Mouse (Mus musculus): ENCODE measurements at regions not wholly inside any gene's neighbourhood (a gene's known extent, or its start where the extent isn't known, plus 50 kb on each side); places are given as distances from the start of the nearest gene placed in this dataset.

DNA sequence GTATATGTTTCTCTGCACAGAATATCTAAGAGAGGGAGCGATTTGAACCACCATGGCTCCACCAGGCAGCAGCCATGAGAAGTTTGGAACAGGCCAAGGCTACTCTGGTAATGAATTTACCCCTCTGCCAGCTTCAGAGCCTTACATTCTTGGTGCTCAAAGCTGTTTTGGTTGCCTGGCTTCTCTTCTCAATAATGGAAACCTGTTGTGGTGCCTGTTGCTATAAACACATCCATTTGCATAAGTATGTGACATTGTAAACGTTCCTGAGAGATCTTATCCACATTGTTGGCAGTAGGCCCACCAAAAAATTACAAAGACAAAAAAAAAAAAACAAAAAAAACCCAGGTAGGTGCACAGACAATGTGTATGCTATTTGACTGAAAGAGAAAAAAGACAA lies 203.2 kb downstream of the Barx2 start:
- no peak for ATAC-seq (ENCODE audit: extremely low read depth, insufficient number of reproducible peaks, low FRiP score, poor library complexity, severe bottlenecking)
- Histone ChIP-seq H3K27me3 (ENCODE audit: insufficient read depth, low read length) (no peaks in the 10 kb centered on the region), H3K36me3 (replicated peaks) (no peaks in the 10 kb centered on the region), H3K9me3 (replicated peaks) (peaks cover 4% of the 10 kb centered on the region; the same call in 1 of the 2 replicates), H3K4me1 (ENCODE audit: insufficient read depth, low read depth, low read length) (no peaks in the 10 kb centered on the region), H3K4me3 (ENCODE audit: low read depth, low read length) (no peak overlapping the region)
- no peak for TF ChIP-seq CTCF (IDR thresholded peaks at IDR 0.05; ENCODE audit: low read depth, low read length)
- TF ChIP-seq POLR2AphosphoS5 (IDR thresholded peaks at IDR 0.05; ENCODE audit: insufficient replicate concordance, low read depth, low read length), result no peak
- TF ChIP-seq GATA1 (IDR thresholded peaks at IDR 0.05; ENCODE audit: borderline replicate concordance, low read length), result no peak
- no peak for TF ChIP-seq TAL1 (conservative IDR thresholded peaks at IDR 0.05; ENCODE audit: low read depth, low read length)
- TF ChIP-seq GATA2 (IDR thresholded peaks at IDR 0.05; ENCODE audit: borderline replicate concordance, low read depth, low read length), result no peak
- DNase-seq (ENCODE audit: low spot score), result no peak

DNA sequence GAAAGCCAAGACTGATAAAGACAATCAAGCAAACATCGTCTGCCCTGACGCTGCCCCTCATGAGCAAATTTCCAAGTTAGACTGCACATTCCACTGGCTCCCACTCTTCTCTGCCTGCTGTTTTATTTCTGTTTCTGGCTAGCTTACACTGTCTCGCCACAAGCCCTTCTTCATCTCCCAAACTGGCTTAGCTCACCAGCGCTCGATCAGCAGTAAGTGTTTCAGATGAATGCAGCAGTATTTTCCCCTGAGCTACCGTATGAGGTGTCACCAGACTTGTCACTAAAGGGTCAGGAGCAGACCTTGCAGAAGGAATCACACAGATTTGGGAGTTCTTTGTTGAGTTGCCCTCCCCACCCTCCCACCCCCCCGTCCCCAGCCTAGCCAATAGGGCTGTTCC lies 206.6 kb downstream of the Barx2 start:
- no peak for ATAC-seq (ENCODE audit: extremely low read depth, insufficient number of reproducible peaks, low FRiP score, poor library complexity, severe bottlenecking)

DNA sequence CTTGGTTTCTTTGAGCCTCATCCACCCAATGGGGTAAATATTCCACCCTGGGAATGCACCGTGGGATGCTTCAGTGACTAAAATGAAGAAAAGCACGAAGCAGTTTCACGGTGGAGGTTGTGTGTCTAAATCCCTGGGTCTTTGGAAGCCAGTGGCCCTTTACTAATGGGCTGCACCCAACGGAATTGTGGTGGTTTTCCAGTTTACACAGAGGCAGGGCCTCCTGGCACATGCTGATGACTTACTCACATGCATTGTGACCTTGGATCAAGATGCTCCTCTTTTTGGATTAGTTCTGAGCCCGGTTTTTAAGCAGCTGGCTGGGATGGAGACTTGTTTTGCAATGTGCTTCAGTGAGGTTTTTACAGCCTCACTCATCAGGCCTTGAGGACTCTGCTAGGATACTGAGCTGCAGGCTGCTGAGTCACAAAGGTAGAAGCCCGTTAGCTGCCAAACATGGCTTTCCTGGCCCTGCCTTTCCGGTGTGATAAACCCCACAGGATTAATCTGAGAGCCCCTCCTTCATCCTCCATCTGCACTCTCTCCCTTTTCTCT lies 222.3 kb downstream of the Barx2 start:
- H3K4me3 ChIP-seq (ENCODE audit: low read depth, low read length), result no peak overlapping the region
- no peaks in the 10 kb centered on the region for H3K36me3 ChIP-seq (replicated peaks)
- ATAC-seq (ENCODE audit: extremely low read depth, insufficient number of reproducible peaks, low FRiP score, poor library complexity, severe bottlenecking), result no peak
- H3K27me3 ChIP-seq (ENCODE audit: insufficient read depth, low read length), result peaks cover 2% of the 10 kb centered on the region; the same call in 1 of the 2 replicates
- TF ChIP-seq TAL1 (conservative IDR thresholded peaks at IDR 0.05; ENCODE audit: low read depth, low read length), result no peak
- TF ChIP-seq GATA2 (IDR thresholded peaks at IDR 0.05; ENCODE audit: borderline replicate concordance, low read depth, low read length), result no peak
- no peak for TF ChIP-seq CTCF (IDR thresholded peaks at IDR 0.05; ENCODE audit: low read depth, low read length)
- TF ChIP-seq POLR2AphosphoS5 (IDR thresholded peaks at IDR 0.05; ENCODE audit: insufficient replicate concordance, low read depth, low read length), result no peak
- TF ChIP-seq GATA1 (IDR thresholded peaks at IDR 0.05; ENCODE audit: borderline replicate concordance, low read length), result no peak
- no peak for DNase-seq (ENCODE audit: low spot score)
- H3K4me1 ChIP-seq (ENCODE audit: insufficient read depth, low read depth, low read length), result no peaks in the 10 kb centered on the region
- H3K9me3 ChIP-seq (replicated peaks), result no peaks in the 10 kb centered on the region

More for the DNA sequence above, 206.6 kb downstream of the Barx2 start:
- Histone ChIP-seq H3K4me3 (ENCODE audit: low read depth, low read length) (no peak overlapping the region), H3K4me1 (ENCODE audit: insufficient read depth, low read depth, low read length) (no peaks in the 10 kb centered on the region), H3K27me3 (ENCODE audit: insufficient read depth, low read length) (no peaks in the 10 kb centered on the region), H3K36me3 (replicated peaks) (no peaks in the 10 kb centered on the region), H3K9me3 (replicated peaks) (peaks cover 4% of the 10 kb centered on the region; the same call in 1 of the 2 replicates)
- DNase-seq (ENCODE audit: low spot score), result no peak
- TF ChIP-seq GATA1 (IDR thresholded peaks at IDR 0.05; ENCODE audit: borderline replicate concordance, low read length) (no peak), CTCF (IDR thresholded peaks at IDR 0.05; ENCODE audit: low read depth, low read length) (no peak), TAL1 (conservative IDR thresholded peaks at IDR 0.05; ENCODE audit: low read depth, low read length) (no peak), POLR2AphosphoS5 (IDR thresholded peaks at IDR 0.05; ENCODE audit: insufficient replicate concordance, low read depth, low read length) (no peak), GATA2 (IDR thresholded peaks at IDR 0.05; ENCODE audit: borderline replicate concordance, low read depth, low read length) (no peak)

DNA sequence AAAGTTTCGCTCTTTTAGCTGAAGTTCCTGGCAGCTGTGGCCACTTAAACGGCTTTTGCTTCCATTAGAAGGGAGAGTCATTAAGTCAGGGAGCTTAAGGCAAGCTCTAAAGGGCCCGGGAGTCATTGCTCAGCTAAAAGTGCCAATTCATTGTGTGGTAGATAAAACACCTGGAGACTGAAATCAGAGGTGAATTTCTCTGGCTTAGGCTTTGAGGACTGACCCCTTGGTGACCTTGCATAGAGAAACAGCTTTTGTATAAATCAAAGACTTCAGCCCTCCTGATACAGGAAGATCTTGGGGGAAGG lies 224.1 kb upstream of the Tmem45b start:
- TF ChIP-seq TAL1 (conservative IDR thresholded peaks at IDR 0.05; ENCODE audit: low read depth, low read length) (no peak), GATA1 (IDR thresholded peaks at IDR 0.05; ENCODE audit: borderline replicate concordance, low read length) (no peak), POLR2AphosphoS5 (IDR thresholded peaks at IDR 0.05; ENCODE audit: insufficient replicate concordance, low read depth, low read length) (no peak), GATA2 (IDR thresholded peaks at IDR 0.05; ENCODE audit: borderline replicate concordance, low read depth, low read length) (no peak), CTCF (IDR thresholded peaks at IDR 0.05; ENCODE audit: low read depth, low read length) (no peak)
- H3K4me3 ChIP-seq (ENCODE audit: low read depth, low read length), result no peak overlapping the region
- no peaks in the 10 kb centered on the region for H3K4me1 ChIP-seq (ENCODE audit: insufficient read depth, low read depth, low read length)
- H3K27me3 ChIP-seq (ENCODE audit: insufficient read depth, low read length), result peaks cover 2% of the 10 kb centered on the region; the same call in 1 of the 2 replicates
- no peaks in the 10 kb centered on the region for H3K36me3 ChIP-seq (replicated peaks)
- ATAC-seq (ENCODE audit: extremely low read depth, insufficient number of reproducible peaks, low FRiP score, poor library complexity, severe bottlenecking) (no peak), DNase-seq (ENCODE audit: low spot score) (no peak)
- H3K9me3 ChIP-seq (replicated peaks), result peaks cover 7% of the 10 kb centered on the region

DNA sequence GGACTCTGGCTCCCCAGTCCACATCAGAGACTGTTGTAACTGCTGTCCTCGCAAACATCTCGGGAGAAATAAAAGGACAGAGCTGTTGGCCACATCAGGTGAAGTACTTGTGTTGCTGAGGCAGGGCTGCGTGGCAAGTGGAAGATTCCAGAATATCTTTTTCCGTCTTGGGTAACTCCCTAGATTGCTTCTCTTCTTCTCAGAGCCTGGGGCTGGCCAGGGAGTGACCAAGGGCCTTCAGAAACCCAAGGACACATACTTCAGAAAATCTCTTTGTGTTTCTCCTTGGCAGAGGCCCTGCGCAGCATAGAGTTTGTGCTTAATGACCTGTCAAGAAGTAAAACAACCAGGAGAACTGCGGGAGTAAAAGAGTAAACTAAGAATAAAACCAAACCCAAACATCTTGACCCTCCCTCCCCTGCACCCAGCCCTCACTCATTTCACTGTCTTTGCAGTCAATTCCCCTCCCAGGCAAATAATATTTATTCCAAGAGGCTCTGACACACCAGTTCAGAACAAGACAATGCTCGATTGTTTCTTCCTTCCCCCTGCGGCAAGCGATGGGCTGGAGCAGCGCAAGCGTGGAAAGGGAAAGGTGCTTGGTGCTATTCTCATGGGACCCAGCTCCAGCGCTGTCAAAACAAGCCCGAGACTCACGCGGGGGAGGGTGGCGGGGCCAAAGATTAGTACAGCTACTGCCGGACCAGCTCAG lies 223.6 kb upstream of the Tmem45b start:
- Histone ChIP-seq H3K4me1 (ENCODE audit: insufficient read depth, low read depth, low read length) (no peaks in the 10 kb centered on the region), H3K36me3 (replicated peaks) (no peaks in the 10 kb centered on the region), H3K9me3 (replicated peaks) (peaks cover 11% of the 10 kb centered on the region), H3K4me3 (ENCODE audit: low read depth, low read length) (no peak overlapping the region), H3K27me3 (ENCODE audit: insufficient read depth, low read length) (peaks cover 2% of the 10 kb centered on the region; the same call in 1 of the 2 replicates)
- ATAC-seq (ENCODE audit: extremely low read depth, insufficient number of reproducible peaks, low FRiP score, poor library complexity, severe bottlenecking) (no peak), DNase-seq (ENCODE audit: low spot score) (no peak)
- TF ChIP-seq GATA1 (IDR thresholded peaks at IDR 0.05; ENCODE audit: borderline replicate concordance, low read length) (no peak), GATA2 (IDR thresholded peaks at IDR 0.05; ENCODE audit: borderline replicate concordance, low read depth, low read length) (no peak), POLR2AphosphoS5 (IDR thresholded peaks at IDR 0.05; ENCODE audit: insufficient replicate concordance, low read depth, low read length) (no peak), TAL1 (conservative IDR thresholded peaks at IDR 0.05; ENCODE audit: low read depth, low read length) (no peak), CTCF (IDR thresholded peaks at IDR 0.05; ENCODE audit: low read depth, low read length) (no peak)

DNA sequence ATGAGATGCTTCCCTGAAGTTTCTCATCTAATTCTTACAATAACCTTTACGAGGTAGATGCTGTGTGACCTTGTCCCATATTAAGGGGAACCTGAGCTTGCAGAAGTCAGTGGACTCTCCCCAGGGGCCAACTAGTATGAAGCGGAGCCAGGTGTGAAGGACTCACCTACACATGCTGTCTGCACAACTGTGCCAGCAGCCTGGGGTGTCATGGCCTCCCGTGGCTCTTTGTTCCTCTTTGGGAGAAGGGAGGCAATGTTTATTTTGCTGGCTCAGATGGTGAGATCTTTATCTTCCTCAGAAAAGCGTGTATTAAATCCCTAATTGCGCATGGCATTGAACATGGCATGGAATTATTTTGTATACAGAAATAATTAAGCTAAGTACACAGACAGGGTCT lies 222.2 kb upstream of the Tmem45b start:
- ATAC-seq (ENCODE audit: extremely low read depth, insufficient number of reproducible peaks, low FRiP score, poor library complexity, severe bottlenecking) (no peak), DNase-seq (ENCODE audit: low spot score) (no peak)
- H3K4me3 ChIP-seq (ENCODE audit: low read depth, low read length), result no peak overlapping the region
- no peaks in the 10 kb centered on the region for H3K4me1 ChIP-seq (ENCODE audit: insufficient read depth, low read depth, low read length)
- TF ChIP-seq POLR2AphosphoS5 (IDR thresholded peaks at IDR 0.05; ENCODE audit: insufficient replicate concordance, low read depth, low read length) (no peak), GATA2 (IDR thresholded peaks at IDR 0.05; ENCODE audit: borderline replicate concordance, low read depth, low read length) (no peak), TAL1 (conservative IDR thresholded peaks at IDR 0.05; ENCODE audit: low read depth, low read length) (no peak)
- H3K9me3 ChIP-seq (replicated peaks), result peaks cover 11% of the 10 kb centered on the region
- H3K27me3 ChIP-seq (ENCODE audit: insufficient read depth, low read length), result peaks cover 2% of the 10 kb centered on the region; the same call in 1 of the 2 replicates
- no peaks in the 10 kb centered on the region for H3K36me3 ChIP-seq (replicated peaks)

All from G1E (cell line).